Mouse (Mus musculus) thymus, adult 18-20 months (tissue): ENCODE data around the gene St8sia2.
"Not testable (repeated sequence)": the region's sequence is repeated elsewhere in the genome, so short reads cannot be mapped to it uniquely, and the experiment has no call there.

ENCODE experiments used
- DNase-seq, 2 experiments: peaks; one replicate each; pipeline ENCODE4 v3.0.0; 2022; ENCODE audit warnings: mixed read lengths in 2 of 2

The St8sia2 gene

DNA sequence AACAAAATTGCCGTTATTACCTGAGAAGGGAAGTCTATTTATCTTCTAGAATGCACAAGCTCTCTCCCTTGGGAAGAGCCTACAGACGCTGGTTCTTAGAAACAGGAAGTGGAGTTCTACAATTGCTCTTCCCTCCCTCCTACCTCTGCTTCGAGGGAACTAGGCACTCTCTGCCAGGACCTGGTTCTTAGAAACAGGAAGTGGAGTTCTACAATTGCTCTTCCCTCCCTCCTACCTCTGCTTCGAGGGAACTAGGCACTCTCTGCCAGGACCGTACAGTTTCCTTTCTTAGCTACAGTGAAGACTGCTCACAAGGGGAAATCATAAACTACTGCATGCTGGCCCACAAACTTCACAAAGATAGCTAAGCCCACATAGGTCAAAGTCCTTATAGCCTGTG is 41.3 kb downstream of the St8sia2 start:
- not testable (repeated sequence) for DNase-seq

DNA sequence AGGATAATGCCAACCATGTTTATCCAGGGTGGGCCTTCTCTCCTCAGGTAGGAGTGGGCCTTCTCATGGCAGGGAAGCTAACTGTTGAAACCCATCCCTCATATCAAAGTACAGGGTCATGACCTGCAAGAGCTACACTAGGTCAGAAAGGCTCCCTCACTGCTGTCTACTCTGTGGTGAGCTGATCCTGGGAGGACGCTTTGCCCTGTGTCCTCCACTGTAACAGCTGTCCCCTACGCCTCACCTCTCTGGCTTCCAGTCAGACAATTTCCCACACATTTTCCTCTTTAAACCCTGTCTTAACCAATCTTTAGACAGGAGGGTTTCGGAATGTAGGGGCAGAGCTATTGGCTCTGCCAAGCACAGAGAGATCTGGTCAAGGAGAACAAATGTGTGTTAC is 48.3 kb downstream of the St8sia2 start:
- no peak for DNase-seq

DNA sequence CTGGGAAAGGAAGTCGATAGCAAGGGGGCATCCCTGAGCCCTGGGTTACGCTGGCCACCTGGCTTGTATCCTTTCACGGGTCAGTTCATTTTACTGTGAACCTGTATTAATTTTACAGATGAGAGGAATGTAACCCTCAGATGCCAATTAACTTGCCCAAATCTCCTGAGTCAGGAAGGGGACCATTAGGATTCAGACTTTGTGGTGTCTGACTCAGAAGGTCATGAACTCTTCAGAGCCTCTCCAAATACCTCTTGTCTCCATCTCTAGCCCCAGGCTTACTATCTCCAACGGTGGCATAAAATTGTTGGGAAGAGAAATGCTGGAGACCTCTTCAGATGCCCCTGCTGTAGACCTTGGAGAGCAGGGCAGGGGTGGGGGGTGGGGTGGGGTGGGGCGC is 51.1 kb downstream of the St8sia2 start:
- no peak for DNase-seq

DNA sequence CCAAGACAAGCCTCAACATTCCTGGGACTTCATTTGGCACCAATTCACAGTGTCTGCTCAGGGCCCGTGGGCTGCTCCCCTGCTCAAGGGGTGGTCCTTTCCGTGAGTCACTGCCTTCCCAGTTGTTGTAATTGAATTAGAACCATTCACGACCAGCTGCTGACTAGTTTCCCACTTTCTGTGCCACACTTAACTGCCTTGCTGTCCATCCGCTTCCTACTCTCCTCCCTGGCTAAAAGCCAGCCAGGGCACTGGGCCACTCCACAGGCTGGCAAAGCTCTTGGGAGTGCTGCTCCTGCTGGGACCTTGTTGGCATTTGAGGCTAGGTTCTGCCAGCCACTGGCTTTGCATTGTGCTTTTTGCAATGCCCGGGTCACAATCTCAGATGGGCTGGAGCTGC is 59.0 kb downstream of the St8sia2 start:
- no peak for DNase-seq

- no peak for DNase-seq
Observed at GRCm38 (mm10) chr7:73953131-73953530, 60.4 kb downstream of the St8sia2 start.

DNA sequence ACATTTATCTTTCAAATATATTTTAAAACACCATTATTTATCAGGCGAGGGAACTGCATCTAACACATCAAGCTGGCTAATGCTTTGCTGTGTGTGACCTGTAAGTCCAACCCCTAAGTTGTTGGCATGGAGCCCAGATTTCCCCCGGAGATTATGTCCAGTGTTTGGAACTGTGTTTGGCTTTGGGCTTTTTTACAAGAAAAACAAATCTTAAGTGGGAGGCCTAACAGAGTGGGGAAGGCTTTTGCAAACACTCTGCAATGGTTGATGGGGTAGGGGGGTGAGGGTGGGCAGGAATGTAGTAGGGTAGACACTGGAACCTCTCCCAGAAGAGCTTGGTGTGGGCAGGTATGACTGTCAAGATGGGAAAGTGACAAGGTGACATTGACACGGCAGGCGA is 71.8 kb downstream of the St8sia2 start:
- DNase-seq: no peak

DNA sequence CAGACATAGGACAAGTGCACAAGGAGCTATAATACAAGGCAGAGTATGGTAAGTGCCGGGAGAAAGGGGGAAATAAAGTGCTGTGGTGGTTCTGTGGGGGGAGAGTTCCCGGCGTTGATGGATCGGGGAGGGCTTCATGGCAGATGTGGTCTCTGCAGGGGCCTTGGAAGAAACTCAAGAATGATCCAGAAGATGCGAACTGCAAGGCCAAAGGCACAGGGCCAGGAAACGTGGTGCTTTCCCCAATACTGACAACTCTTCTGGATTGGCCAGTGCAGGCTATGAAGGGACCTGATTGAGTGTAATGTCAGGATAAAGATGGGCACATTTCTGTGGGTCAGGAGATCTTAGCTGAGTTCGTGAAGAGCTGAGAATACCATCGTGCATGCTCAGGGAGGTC is 74.3 kb downstream of the St8sia2 start:
- DNase-seq: no peak

- no peak for DNase-seq
Observed at GRCm38 (mm10) chr7:73938046-73938810, 75.3 kb downstream of the St8sia2 start.

GRCm38 (mm10) chr7:73936119-73936518 is 77.4 kb downstream of the St8sia2 start:
- no peak for DNase-seq

DNA sequence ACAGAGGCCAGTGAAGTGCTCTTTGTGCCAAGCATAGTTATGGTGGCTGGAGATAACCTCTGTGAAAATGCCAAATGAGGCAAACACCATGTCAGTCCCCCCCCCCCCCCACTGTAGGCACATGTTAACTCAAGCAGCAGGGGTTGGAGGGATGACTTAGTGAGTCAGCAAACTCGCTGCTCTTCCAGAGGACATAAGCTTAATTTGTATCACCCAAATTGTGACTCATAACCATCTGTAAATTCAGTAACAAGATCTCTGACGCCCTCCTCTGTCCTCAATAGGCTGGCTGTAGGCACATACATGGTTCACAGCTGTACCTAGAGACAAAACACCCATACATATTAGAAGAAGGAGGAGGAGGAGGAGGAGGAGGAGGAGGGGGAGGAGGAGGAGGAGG is 77.8 kb downstream of the St8sia2 start:
- DNase-seq: no peak

DNA sequence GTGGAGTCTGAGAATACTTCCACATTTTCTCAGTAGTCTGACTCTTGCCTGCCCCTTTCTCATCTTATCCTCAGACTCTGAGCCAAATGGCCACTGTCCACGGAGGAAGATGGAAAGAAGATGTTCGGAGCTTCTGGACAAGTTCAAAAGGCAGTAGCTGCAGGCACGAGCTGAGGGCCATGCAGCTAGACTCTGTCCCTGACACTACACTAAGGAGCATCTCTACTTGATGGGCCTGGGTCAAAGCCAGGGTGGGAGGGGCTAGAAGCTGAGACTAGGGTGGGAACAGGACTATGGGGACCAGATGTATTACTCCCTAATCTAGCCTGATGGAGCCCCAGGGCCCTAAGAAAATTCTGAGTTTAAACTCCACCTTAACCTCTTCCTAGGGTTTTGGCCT is 80.5 kb downstream of the St8sia2 start:
- DNase-seq: no peak

DNA sequence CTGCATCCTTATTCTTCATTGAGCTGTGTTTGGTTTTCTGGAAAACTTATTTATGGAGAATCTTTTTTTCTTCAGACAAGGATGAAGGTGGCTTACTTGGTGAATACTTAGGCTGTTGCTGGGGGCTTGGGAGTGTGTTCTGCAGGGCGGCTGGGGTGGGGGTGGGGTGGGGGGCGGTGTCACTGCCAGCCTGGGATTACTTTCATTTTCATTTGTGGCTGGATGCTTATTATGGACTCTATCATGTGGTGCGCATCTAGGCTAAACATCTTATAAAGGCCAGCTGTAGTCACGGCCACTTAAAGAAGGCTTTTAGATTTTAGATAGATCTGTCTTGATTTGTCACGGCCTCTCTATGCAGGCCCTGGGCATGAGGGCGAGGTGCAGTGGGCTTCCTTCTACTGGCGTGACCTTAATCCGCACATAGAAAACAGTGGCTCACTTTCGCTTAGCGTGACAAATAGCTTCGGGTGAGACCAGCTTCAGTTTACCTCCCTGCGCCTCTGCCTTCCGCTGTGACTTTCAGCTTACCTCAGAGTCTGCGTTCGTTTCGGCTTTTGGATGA is 92.5 kb downstream of the St8sia2 start:
- DNase-seq: no peak

DNA sequence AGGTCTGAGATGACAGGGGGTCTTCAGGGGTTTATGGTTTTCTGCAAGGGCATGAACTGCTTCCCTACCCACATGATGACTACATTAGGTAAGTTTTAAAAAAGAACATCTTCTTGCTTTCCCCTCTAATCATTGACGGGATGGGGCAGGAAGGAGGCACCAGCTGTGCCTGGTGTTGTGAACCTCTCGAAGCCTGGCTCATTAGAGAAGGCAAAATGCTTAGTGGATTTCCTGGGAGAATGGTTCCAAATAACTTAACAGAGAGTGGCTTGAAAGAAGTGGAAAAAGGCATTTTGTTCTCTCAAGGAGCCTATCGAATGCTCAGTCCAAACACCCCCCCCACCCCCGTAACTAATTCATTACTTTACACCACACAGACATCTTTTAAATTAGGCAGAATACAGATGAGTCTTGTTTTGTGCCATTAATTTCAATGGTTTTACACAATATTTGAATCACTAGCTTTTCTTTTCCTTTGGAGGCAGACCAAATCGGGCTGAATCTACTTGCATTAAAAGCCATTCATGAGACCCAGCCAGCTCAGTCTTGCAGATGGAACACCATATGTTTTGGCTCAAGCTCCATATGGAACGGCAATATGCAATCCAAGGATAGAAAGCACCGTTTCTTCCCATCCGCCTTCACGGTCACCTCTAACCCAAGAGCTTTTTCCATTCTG is 95.7 kb downstream of the St8sia2 start:
- no peak for DNase-seq

DNA sequence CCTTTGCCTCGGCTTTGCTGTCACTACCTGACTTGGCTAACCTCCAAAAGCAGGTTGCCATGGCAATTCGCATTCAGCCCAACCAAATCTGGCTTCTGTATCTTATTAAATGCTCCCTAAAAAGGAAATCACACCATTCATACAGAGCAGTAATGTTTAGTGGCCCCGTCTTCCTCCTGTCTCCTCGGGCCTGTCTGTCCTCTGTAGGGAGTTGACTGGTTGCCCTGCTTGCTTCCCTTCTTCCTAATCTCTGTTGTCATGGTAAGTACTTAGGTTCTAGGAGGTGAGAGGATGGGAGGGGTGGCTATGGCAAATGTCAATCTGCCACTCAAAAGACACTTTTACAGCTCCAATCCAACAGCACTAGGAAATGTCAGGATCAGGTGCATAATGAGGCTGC is 101.6 kb downstream of the St8sia2 start:
- no peak for DNase-seq

DNA sequence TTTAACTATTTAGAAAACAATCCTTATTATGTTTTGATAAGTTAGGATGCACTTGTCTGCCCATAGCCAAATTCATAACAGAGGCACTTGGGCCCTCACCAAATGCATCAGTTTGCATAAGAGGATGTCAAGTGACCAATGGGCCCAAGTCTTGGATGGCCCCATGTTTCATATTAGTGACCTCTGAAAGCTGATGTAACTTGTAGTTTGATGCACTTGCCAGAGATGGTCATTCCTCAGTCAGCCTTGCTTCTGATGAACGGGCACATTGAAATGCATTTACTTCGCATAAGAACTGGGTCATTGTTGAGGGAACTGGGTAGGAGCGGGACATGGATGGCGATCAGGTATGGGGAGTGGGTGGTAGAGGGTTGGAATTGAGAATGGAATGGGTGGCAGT is 102.6 kb downstream of the St8sia2 start:
- DNase-seq: no peak

DNA sequence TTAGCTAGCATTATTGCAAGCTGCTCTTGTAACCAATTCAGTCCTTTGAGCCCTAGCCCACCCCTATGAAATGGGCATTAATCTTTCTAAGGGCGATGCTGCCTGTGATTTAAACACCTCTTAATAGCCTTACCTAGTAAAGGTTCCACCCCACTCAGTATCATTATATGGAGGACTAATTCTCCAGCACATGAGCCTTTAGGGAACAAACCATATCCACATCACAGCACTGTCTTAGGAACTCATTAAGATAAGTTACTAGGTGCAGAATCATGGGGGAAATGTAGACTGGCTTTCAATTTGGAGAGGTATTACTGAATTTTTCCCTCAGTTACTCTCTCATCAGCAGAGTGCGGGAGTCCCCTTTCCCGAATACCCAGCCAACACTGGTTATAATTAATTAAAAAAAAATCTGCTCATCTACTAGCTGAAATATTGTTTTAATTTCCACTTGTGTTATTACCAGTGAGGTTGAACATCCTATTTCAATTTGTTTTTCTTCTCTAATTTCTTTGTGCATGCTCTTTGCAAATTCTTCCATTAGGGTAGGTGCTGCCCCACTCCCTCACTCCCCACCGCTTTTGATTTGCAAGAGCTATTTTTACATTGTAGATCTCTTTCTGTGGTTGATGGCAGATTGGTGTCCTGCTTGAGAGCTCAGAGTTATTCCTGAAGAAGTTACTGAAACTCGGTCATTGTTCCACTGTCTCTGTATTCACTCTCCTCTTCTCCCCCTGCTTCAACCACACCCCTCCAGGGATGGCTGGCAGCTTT is 103.9 kb downstream of the St8sia2 start:
- no peak for DNase-seq

- no peak for DNase-seq
Observed at GRCm38 (mm10) chr7:73894506-73894905, 119.0 kb downstream of the St8sia2 start.

DNA sequence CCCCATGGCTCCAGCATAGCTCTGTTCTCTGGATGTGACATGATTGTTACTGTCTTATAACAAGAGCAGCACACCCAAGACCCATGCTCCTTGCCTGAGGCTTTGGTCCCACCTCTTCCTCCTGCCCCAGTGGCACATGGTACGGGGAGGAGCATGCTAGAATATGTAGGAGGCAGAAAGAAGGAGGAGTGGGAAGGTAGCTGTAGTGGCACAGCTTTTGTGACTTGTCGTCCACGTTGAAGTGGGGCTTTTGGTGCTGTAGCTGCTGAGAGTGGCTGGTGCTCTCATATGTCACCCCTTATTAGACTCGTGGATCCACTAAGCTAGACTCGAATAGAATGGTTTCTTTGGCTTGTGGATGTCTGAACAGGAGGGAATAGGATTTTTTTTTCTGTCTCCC is 121.7 kb downstream of the St8sia2 start:
- no peak for DNase-seq

DNA sequence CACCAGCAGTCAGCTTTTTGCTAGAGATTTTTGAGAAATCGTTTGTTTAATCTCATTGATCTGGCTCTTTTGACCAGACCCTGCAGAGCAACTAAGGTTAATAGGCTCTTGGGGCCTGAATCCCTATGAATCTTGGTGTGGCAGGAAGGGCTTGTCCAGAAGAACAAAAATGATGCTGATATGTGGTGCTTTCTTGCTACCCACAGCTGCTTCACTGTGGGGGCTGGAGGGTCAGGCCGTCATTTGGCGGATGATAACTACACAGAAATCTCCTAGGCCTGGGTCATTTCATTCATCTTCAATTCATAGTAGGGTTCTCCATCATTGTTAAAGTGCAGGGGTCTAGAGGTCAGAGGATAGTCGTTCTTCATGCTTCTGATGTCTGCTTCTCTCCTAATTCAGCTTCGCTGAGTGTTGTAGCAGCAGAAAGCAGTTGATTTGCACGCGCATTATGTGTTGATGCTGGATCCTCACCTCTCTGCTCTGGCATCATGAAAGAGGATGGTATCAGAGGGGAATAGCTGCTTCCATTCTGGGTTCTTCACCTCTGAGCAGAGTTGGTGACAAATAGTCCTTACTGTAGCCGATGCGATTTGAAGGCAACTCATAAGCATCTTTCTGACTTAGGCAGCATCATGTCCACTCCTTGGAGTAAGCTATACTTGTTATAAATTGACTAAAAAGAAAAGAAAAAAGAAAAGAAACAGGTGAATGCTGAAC is 122.4 kb downstream of the St8sia2 start:
- no peak for DNase-seq

GRCm38 (mm10) chr7:73890466-73890865 is 123.0 kb downstream of the St8sia2 start:
- DNase-seq: no peak
